Mouse (Mus musculus) ES-Bruce4 (cell line): ENCODE results near the gene Cux1. TPM values are rescaled to one million over a fixed set of nuclear protein-coding genes. Genes with fewer than 3 reads are reported as not detected.

ENCODE experiments used
- H3K27ac ChIP-seq: 2 replicates; pipeline ENCODE4 v1.5.1; 2012; ENCODE audit warnings: low read length, inconsistent platforms; ENCODE audit not compliant: insufficient read depth
- H3K27me3 ChIP-seq: 2 replicates; pipeline ENCODE4 v1.6.1; 2012; ENCODE audit warnings: mild to moderate bottlenecking, low read length, inconsistent platforms; ENCODE audit not compliant: control insufficient read depth, poor library complexity, insufficient read depth, severe bottlenecking
- H3K36me3 ChIP-seq: 2 replicates; pipeline ENCODE4 v1.6.1; 2012; ENCODE audit warnings: inconsistent platforms, mild to moderate bottlenecking, low read length, moderate library complexity; ENCODE audit not compliant: control insufficient read depth, poor library complexity, insufficient read depth, severe bottlenecking
- H3K4me1 ChIP-seq: one replicate; pipeline ENCODE4 v1.8.1; 2011; ENCODE audit warnings: low read length; ENCODE audit not compliant: control insufficient read depth, insufficient read depth
- H3K4me3 ChIP-seq: 2 replicates; pipeline ENCODE4 v1.5.1; 2011; ENCODE audit warnings: low read depth, mild to moderate bottlenecking, low read length
- H3K9ac ChIP-seq: 2 replicates; pipeline ENCODE4 v1.6.1; 2012; ENCODE audit warnings: low read depth, mild to moderate bottlenecking, inconsistent platforms; ENCODE audit not compliant: poor library complexity, severe bottlenecking
- H3K9me3 ChIP-seq: replicated peaks from 2 replicates; pipeline ENCODE4 v1.6.1; 2012; ENCODE audit warnings: mild to moderate bottlenecking, low read length, inconsistent platforms; ENCODE audit not compliant: control insufficient read depth, poor library complexity, insufficient read depth, severe bottlenecking
- CTCF ChIP-seq: IDR thresholded peaks from one replicate; pipeline ENCODE4 v1.8.1; 2011; ENCODE audit warnings: low read depth, low read length
- EP300 ChIP-seq: IDR thresholded peaks from 2 replicates; pipeline ENCODE4 v1.6.1; 2011; ENCODE audit warnings: low read depth, low read length; ENCODE audit not compliant: insufficient read depth
- POLR2A ChIP-seq: IDR thresholded peaks from one replicate; pipeline ENCODE4 v1.8.1; 2011; ENCODE audit warnings: low read length; ENCODE audit not compliant: insufficient read depth
- polyA plus RNA-seq: library from polyadenylated mRNA; stranded (reverse); fragments of >200 nt; gene quantifications from 2 replicates; pipeline ENCODE4 v1.2.4, GENCODE M21; 2011; ENCODE audit warnings: low read depth; ENCODE audit not compliant: missing spikeins, insufficient read depth, insufficient read length

Cux1 gene
- polyA plus RNA-seq, 1 experiment = 37.0 TPM

GRCm38 (mm10) chr5:136252899-136253298 is 314.4 kb downstream of the Cux1 start:
- Histone ChIP-seq H3K27me3 (no peaks in the 10 kb centered on the region), H3K9ac (peak overlapping the region; percentile 14), H3K4me3 (peak overlapping the region; percentile 54), H3K9me3 (no peaks in the 10 kb centered on the region), H3K27ac (no peak overlapping the region), H3K36me3 (no peaks in the 10 kb centered on the region), H3K4me1 (no peaks in the 10 kb centered on the region)
- no peak for TF ChIP-seq POLR2A
- TF ChIP-seq CTCF = peak; percentile 90

- Histone ChIP-seq H3K27me3 (no peaks in the 10 kb centered on the region), H3K9me3 (no peaks in the 10 kb centered on the region), H3K36me3 (no peaks in the 10 kb centered on the region), H3K4me3 (no peak overlapping the region), H3K27ac (no peak overlapping the region), H3K4me1 (no peaks in the 10 kb centered on the region), H3K9ac (no peak overlapping the region)
- TF ChIP-seq EP300 (no peak), CTCF (peak; percentile 84)
Observed at GRCm38 (mm10) chr5:136251004-136251403, 316.3 kb downstream of the Cux1 start.

GRCm38 (mm10) chr5:136248441-136248840 is 318.8 kb downstream of the Cux1 start:
- Histone ChIP-seq H3K27me3 (no peaks in the 10 kb centered on the region), H3K4me3 (no peak overlapping the region), H3K9ac (no peak overlapping the region), H3K4me1 (no peaks in the 10 kb centered on the region), H3K27ac (no peak overlapping the region), H3K9me3 (no peaks in the 10 kb centered on the region), H3K36me3 (no peaks in the 10 kb centered on the region)
- no peak for TF ChIP-seq POLR2A
- no peak for TF ChIP-seq CTCF
- TF ChIP-seq EP300 = no peak

- Histone ChIP-seq H3K4me1 (no peaks in the 10 kb centered on the region), H3K9ac (no peak within 1 kb of the TSS), H3K9me3 (no peaks in the 10 kb centered on the region), H3K4me3 (peak within 1 kb of the TSS; percentile 20; the same call in 1 of the 2 replicates), H3K27me3 (no peaks in the 10 kb centered on the region), H3K36me3 (no peaks in the 10 kb centered on the region), H3K27ac (no peak within 1 kb of the TSS)
- TF ChIP-seq POLR2A = no peak
- no peak for TF ChIP-seq CTCF
- no peak for TF ChIP-seq EP300
Observed at GRCm38 (mm10) chr5:136246452-136246838, 320.8 kb downstream of the Cux1 start, which contains the start of gene Sh2b2. Sh2b2 (minus strand) TSS chr5:136246556.

GRCm38 (mm10) chr5:136245541-136246451 is 321.5 kb downstream of the Cux1 start:
- H3K27ac ChIP-seq = no peak overlapping the region
- H3K9ac ChIP-seq = no peak overlapping the region
- TF ChIP-seq CTCF (no peak), POLR2A (no peak), EP300 (no peak)
- H3K4me3 ChIP-seq = peak overlapping the region; percentile 20; the same call in 1 of the 2 replicates
- no peaks in the 10 kb centered on the region for H3K9me3 ChIP-seq
- H3K4me1 ChIP-seq = no peaks in the 10 kb centered on the region
- no peaks in the 10 kb centered on the region for H3K36me3 ChIP-seq
- no peaks in the 10 kb centered on the region for H3K27me3 ChIP-seq
